15 mouse cellular contexts compared by ENCODE assay signal in genomic region chr19:47461838-47462237, GRCm38 (mm10). TPM values are rescaled to one million over a fixed set of nuclear protein-coding genes. Genes with fewer than 3 reads are reported as not detected.
DNase-seq lines count a peak whose midpoint lies in the region; ATAC-seq and TF ChIP-seq lines count a peak whose summit lies in the region.
"Had no signal": no experiment of that assay in that cellular context is flagged by ENCODE, and none has a peak within 500 bp of the region (broad histone marks: within the 10 kb centered on the region; RNA-seq: fewer than 3 reads in every experiment).

No protein-coding gene starts in this region.

- H3K9ac ChIP-seq in lung, embryonic 16.5 days (ENCODE audit: low read length): no peak overlapping the region
- no peak overlapping the region for H3K9ac ChIP-seq in hindbrain, postnatal 0 days (replicated peaks; ENCODE audit: low read length)

- H3K4me2 ChIP-seq in lung, embryonic 16.5 days (ENCODE audit: low read depth, low read length): peak overlapping the region; percentile 96
- peak overlapping the region; percentile 75; the same call in 1 of the 2 replicates for H3K4me2 ChIP-seq in hindbrain, postnatal 0 days (ENCODE audit: low read depth, low read length)

- ATAC-seq in lung, embryonic 16.5 days (ENCODE audit: low read depth): no peak
- ATAC-seq in hindbrain, postnatal 0 days: no peak

- 90% methylated on average over 3 of the region's 3 CpGs for WGBS in heart, embryonic 10.5 days
- whole genome bisulfite sequencing in lung, embryonic 16.5 days: 73% methylated on average over 3 of the region's 3 CpGs
- 94% methylated on average over 3 of the region's 3 CpGs for WGBS in hindbrain, postnatal 0 days

- DNase-seq in heart, embryonic 10.5 days (ENCODE audit: low spot score): no peak
- DNase-seq in heart, adult 8-10 months (ENCODE audit: low spot score): no peak
- DNase-seq in lung, postnatal 10 days: no peak
- no peak for DNase-seq in hindbrain, postnatal 0 days (ENCODE audit: low spot score)
- peak; percentile 27 for DNase-seq in splenic B cell, adult 2 months (ENCODE audit: low read depth, low spot score)
- no peak for DNase-seq in retina, postnatal 1 day
- DNase-seq in layer of hippocampus, postnatal 14 days (ENCODE audit: low spot score in 2 of 2): no peak
- DNase-seq: adrenal gland, adult 2 months; cerebellum, postnatal 10 days; kidney, postnatal 10 days; left cerebral cortex, postnatal 4 days; right cerebral cortex, postnatal 25 days; thymus, postnatal 14 days had no signal

- TF ChIP-seq CTCF in hindbrain, postnatal 0 days (IDR thresholded peaks at IDR 0.05; ENCODE audit: low read depth): peak; percentile 48

- peaks cover 15% of the 10 kb centered on the region for H3K36me3 ChIP-seq in heart, embryonic 10.5 days
- no peaks in the 10 kb centered on the region for H3K36me3 ChIP-seq in lung, embryonic 16.5 days (ENCODE audit: control insufficient read depth, insufficient read depth, low read length)
- no peaks in the 10 kb centered on the region for H3K36me3 ChIP-seq in hindbrain, postnatal 0 days (ENCODE audit: insufficient read depth, low read length)
- H3K36me3 ChIP-seq in splenic B cell, adult 2 months (ENCODE audit: control insufficient read depth, insufficient read depth, low read length, poor library complexity, severe bottlenecking): no peaks in the 10 kb centered on the region; the same call in 1 of the 2 replicates
- H3K36me3 ChIP-seq: forebrain, embryonic 12.5 days had no signal

- no peaks in the 10 kb centered on the region for H3K9me3 ChIP-seq in heart, embryonic 10.5 days
- H3K9me3 ChIP-seq in lung, embryonic 16.5 days (ENCODE audit: control insufficient read depth, low read length): 0 out of 2 replicates have a peak, but pooled peaks cover 3% of the 10 kb centered on the region
- H3K9me3 ChIP-seq in hindbrain, postnatal 0 days (ENCODE audit: low read length): no peaks in the 10 kb centered on the region

- peak overlapping the region; percentile 89; the same call in 1 of the 2 replicates for H3K4me3 ChIP-seq in heart, embryonic 10.5 days
- no peak overlapping the region; the same call in 1 of the 2 replicates for H3K4me3 ChIP-seq in lung, embryonic 16.5 days (ENCODE audit: low read length)
- H3K4me3 ChIP-seq in hindbrain, postnatal 0 days (ENCODE audit: low read length): no peak overlapping the region

- no peaks in the 10 kb centered on the region for H3K27me3 ChIP-seq in heart, embryonic 10.5 days (ENCODE audit: insufficient read depth, poor library complexity, severe bottlenecking)
- no peaks in the 10 kb centered on the region for H3K27me3 ChIP-seq in lung, embryonic 16.5 days (ENCODE audit: control insufficient read depth, insufficient read depth, low read depth, low read length)
- no peaks in the 10 kb centered on the region for H3K27me3 ChIP-seq in hindbrain, postnatal 0 days (ENCODE audit: insufficient read depth, low read length)
- H3K27me3 ChIP-seq in splenic B cell, adult 2 months (ENCODE audit: control insufficient read depth, insufficient read depth, low read length, poor library complexity, severe bottlenecking): no peaks in the 10 kb centered on the region

- H3K4me1 ChIP-seq in heart, embryonic 10.5 days: peaks cover 76% of the 10 kb centered on the region
- H3K4me1 ChIP-seq in lung, embryonic 16.5 days (replicated peaks; ENCODE audit: control insufficient read depth, insufficient read depth, low read length): peaks cover 50% of the 10 kb centered on the region
- H3K4me1 ChIP-seq in hindbrain, postnatal 0 days (ENCODE audit: insufficient read depth, low read length): peaks cover 16% of the 10 kb centered on the region; the same call in 1 of the 2 replicates

- H3K27ac ChIP-seq in heart, embryonic 10.5 days: 0 out of 2 replicates have a peak overlapping the region, but pooled peaks have one; percentile 13
- 0 out of 2 replicates have a peak overlapping the region, but pooled peaks have one; percentile 20 for H3K27ac ChIP-seq in lung, embryonic 16.5 days (ENCODE audit: low read length)
- H3K27ac ChIP-seq in hindbrain, postnatal 0 days: no peak overlapping the region
- H3K27ac ChIP-seq: forebrain, embryonic 12.5 days had no signal

RNA-seq across cellular contexts. Expression of gene Sh3pxd2a, which starts 2.4 kb away (rescaled TPM):
- 3.4 and 3.9 TPM in 2 replicates for polyA plus RNA-seq in heart, embryonic 10.5 days (2016; fragmentation: Nextera tagmentation; extraction: Ambion mirVana)
- 10 to 100 TPM; 40.6 to 54.7 (median 46.2) TPM for total RNA-seq in heart, adult 8-10 months (2022)
- 6.1 and 6.6 TPM in 2 replicates for polyA plus RNA-seq in lung, embryonic 16.5 days (2015; fragmentation: Nextera tagmentation; extraction: Ambion mirVana)
- 21.9 and 25.5 TPM in 2 replicates for total RNA-seq in hindbrain, postnatal 0 days (2014; rRNA removed)
- polyA plus RNA-seq in hindbrain, postnatal 0 days (2015; fragmentation: Nextera tagmentation; extraction: Ambion mirVana): 1.4 and 1.8 TPM in 2 replicates
- 10 to 100 TPM; 36.0 to 38.7 TPM for total RNA-seq in layer of hippocampus, postnatal 14 days (2021)
